Mouse (Mus musculus) cerebellum, adult 8-10 months (tissue): ENCODE results near the gene Adgrb3.

Experiments
- DNase-seq: peaks from one replicate; pipeline ENCODE4 v3.0.0; 2022

Adgrb3 gene

DNA sequence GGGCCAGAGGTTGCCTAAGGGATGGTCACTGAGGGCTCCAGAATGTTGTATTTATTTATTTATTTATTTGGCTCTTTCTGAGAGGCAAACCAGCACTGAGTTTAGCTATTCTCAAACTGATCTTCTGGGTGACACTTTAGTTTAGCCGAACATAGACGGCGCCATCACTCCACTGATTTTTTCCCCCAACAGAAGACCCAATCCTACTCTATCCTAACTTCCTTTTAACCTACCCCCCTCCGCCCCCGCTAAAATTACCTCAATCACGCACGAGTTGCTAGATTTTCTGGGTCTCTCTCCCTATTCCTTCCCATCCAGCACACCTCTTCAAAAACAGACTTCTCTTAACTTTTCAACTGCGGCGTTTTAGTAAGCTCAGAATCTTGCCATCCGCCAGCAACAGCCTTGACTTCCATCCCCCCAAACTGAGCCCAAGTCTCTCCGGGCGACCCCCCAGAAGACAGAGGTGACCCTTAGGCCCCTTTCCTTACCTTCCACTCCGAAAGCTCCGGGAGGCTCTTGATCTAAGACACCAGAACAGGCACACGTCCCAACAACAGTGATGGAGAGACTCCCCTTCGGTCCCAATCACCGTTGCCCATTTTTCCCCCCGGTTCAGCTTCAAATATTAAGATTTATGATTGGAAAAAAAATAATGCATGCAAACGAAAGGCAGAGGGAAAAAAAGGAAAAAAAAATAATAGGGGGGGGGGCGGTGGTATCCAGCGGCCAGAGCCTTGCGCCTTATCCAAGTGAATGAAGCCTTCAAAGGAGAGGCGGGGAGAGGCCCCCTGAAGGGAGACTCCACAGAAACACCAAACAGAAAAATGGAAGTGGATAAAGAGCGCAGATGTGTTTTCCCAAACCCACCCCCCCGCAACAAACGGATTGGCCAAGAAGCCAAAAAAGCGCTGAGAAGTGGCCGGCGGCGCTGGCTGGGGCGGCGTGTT is at the start of gene Adgrb3:
Gene Adgrb3, minus strand, starts transcription at position 737 of the 950 bp plus-strand sequence.
- DNase-seq = peak; percentile 33

DNA sequence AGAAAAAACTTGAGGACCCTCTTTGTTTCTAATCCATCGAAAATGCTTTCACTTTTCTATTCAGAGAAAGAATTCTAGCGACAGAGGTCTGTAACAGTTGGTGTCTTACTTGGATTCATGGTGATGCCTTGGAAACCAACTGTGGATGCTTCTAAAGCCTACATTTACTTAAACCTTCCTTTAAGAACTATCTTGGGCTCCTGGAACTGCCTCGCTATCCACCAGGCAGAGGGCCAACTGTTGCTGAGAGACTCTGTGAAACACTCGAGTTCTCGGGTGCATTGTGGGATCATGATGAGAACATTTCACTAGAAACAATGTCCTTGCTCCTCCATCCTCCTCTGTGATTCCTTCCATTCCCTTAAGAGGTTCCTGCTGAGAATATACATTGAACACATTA is 48.0 kb upstream of the Adgrb3 start:
- no peak for DNase-seq

DNA sequence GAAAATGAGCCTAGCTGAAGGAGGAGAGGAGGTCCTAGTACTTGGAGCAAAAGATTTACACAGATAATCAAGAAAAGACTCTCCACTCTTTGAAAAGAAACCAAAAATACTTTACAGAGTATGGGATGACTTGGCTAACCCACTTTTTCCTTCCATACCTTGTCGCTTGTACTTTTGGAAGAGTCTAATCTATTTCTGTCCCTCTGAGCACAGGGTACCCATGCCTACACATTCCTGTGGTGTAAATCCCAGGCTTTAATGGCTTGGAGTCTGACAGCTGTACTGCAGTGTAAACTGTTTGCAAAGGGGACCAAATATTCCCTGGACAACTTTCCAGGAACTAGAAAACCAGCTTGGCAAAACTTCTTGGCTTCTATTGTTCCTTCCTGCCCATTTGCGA is 28.0 kb upstream of the Adgrb3 start:
- no peak for DNase-seq

DNA sequence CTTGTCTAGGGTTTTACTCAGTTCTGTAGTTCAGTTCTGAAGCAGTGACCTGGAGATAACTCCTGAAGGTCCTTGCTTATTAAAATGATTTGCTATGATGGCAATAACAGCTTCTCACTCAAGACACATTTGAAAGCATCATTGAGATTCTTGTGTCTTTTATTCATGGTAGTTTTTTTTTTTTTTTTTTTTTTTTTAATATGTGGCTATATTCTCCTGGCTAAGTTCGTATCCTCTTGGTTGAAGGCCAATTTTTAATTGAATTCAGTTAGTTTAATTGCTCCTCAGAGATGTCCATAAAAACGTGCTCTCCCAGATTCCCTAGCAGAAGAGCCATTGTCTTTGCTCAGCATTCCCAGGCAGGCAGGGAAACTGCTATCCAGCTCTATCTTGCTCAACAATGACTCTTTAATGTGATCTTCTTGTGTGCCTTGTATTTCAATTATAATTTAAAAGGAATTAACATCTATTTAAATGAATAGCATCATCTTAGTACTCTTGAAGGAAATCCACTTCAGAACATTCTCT is 25.0 kb upstream of the Adgrb3 start:
- no peak for DNase-seq

DNA sequence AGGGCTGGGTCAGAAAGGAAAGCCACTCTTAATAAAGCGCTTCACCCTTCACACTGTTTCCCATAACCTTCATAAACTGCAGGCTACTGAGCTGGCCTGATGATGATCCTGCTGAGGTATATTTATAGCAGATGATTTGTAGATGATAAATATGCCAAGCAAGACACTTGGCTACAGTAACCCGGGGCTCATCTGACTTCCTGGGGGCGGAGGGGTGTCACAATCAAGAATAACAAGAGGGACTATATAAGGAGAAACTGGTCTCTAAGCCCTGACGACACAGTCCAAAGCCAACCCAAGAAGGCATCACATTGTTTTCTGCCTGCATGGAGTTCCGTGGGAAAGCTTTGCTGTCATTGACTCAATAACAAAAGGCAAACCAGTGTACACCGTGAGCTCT is 2.8 kb upstream of the Adgrb3 start:
- DNase-seq = no peak

DNA sequence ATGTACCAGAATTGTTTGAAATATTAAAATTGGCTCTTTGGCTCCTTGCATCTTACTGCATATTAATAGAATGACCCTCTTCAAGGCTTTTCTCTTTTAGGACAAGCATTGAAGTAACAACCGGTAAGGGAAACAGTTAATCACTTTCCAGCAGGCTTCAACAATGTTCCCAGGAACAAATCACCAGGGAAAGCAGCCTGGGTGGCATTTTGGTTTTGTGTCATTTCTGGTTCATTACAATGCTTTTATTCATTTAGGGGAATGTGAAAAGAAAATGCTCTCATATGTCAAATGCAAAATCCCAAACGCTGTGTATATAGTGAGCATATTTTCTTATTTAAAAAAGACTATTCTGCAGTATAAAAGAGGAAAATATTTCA is 2.0 kb upstream of the Adgrb3 start:
- DNase-seq = no peak

DNA sequence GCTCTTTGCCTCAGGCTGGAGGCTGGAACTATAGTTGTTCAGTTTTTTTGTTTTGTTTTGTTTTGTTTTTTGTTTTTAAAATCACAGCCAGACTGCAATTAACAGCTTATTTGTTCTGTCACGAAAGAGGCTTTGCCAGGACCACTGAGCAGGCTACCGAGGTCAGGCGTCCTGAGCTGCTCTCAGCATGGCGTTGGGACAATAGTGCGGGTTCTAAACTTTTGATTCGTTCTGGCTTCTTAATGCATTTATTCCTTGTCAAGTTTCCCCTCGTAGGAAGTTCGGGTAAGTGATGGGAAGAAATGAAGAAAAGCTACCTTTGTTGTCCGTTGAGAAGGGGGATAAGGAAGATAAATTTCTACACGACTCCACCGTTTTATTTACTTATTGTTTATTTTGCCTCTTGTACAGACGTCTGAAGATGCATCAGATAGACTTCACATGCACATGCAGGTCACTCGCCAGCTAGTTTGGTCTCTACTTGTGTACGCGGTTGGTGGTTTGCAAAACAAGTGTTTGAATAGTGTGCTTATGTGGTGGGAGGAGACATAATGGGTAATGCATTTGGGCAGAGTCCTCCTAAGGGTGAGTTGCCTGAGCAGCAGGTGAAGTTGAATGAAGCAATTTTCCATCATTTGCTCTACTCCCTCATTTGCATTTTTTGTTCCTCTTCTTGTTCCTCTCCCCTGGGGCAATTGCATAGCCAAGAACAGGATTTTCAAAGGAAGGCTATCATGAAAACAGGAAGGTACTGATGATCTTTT is 1.4 kb upstream of the Adgrb3 start:
- DNase-seq = no peak

DNA sequence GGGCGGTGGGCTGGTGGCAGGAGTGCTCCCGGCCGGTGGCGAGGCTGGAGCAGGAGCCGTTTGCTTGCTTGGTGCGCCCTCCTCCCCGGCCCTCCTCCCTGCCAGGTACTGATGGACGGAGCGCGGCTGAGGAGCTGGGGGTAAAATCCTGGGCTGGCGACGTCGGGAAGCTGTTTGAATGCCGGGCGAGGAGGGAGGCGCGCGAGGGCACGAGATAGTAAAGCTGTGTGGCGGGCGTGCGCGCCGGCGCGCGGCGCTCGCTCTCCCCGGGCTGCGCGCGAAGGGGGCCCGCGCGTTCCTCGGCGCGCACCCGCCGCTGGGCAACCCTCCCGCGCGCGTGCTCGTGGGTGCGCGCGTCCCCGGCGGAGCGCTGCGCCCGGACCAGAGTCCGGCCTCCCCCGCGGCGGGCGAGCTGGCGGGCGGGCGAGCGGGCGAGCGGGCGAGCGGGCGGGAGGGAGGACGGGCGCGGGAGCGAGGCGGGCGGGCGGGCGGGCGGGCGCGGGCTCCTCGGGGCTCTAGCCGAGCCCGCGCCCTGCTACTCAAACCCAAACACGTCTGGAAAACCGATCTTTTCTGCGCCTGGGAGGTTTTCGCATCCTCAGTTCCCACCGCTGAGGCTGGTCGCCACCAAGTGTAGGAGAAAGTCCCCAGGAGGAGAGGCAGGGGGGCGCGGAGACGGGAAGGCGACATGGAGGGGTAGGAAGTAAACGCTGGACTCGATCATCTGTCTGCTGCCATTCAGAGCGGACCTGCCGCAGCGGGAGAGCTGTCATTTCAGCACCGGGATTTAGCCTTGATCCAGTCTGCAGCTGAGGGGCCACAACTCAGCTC is 629 bp upstream of the Adgrb3 start:
- DNase-seq = peak; percentile 84

DNA sequence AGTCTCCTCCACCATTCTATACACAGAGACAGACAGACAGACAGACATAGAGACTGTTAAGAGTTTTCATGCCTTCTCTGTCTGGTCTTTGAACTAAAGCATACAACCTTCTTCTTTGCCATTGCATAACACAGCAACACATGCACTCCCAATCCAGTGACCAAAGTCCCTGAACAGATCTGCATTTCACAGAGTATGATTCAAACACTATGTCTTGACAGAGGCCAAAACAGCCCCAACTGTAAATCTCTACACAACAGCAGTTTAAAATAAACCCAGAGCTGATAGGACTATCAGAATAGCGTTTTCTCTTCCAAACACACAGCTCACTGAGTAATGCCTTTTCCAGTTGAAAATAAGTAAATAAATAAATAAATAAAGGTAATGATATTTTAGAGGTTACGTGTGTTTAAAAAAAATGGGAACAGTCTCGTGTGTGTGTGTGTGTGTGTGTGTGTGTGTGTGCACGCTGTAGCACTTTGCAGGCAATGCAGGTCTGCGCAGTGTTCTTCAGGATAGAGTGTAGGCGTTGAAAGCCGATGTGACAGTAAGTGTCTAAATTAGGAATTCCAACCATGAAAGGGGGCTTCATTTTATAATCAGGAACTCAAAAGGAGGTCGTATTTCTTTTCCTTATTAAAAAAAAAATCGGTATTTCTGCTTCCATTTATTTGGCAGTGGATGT is 1.3 kb downstream of the Adgrb3 start:
- DNase-seq = no peak

DNA sequence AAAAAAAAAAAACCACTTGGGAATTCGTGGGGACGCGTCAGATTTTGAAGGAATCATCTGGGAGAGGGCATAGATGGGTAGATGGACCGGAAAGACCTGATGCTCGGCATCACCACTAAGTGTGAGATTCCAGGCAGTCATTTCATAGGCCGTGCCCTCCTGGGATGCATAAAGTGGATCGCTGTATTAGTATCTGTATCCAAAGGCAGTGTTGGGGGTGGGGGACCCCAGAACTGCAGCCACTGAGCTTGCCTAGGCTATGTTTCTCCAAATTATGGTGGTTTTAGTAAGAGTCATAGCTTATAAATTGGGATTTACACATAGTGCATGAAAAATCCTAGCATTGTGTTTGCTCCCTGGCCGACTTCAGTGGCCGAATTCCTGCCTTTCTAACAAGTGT is 2.1 kb downstream of the Adgrb3 start:
- peak; percentile 39 for DNase-seq

DNA sequence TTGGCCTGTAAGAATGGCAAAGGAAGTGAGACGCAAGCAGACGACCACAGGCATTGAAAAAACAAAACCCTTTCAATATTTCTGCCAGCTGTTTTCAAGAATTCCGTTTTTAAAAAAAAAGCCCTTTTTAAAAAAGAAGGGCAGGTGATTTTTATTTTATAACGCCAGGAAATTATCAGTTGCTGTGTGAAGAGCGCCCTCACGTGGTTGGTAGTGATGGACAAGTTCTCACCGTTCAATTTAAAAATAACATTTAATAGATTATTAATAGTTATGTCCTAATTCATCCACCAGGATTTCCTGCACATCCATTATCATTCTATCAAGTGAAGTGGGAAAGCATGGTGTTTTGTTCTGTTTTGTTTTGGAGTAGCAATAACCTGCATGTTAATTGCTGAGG is 2.7 kb downstream of the Adgrb3 start:
- peak; percentile 79 for DNase-seq

DNA sequence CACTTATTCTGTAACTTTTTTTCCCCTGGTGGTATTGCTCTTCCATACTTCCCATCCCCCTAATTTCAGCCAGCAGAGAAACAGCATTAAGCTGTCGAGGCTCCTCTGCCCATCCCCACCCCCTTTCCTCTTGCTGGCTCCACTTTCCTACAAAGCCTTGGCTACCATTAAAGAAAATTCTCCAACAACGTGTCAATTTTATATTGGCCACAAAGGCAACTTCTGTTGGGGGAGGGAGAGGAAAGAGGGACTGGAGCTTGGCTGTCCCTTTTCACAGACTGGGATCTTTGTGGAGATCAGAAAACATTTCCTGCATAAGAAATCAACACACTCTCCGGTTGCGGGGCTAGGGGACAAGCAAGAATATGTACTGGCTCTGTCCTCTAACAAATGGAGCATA is 4.9 kb downstream of the Adgrb3 start:
- DNase-seq = peak; percentile 29

DNA sequence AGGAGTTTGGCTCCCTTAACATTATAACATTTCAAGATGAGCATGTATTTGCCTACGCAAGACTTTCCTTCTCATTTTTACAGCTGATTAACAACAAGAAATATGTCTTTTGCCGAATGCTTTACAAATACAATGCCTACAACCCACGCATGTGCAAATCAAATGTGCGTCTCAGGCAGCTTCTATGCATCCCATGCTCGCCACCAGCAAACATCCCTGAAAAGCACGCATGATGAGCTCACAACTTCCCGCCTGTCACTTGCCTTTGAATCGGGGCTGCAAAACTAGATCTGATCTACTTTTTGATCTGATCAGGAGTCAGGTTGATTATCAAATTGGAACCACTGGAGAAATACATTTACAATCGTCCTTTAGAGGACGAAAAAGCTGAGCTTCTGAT is 5.5 kb downstream of the Adgrb3 start:
- no peak for DNase-seq

DNA sequence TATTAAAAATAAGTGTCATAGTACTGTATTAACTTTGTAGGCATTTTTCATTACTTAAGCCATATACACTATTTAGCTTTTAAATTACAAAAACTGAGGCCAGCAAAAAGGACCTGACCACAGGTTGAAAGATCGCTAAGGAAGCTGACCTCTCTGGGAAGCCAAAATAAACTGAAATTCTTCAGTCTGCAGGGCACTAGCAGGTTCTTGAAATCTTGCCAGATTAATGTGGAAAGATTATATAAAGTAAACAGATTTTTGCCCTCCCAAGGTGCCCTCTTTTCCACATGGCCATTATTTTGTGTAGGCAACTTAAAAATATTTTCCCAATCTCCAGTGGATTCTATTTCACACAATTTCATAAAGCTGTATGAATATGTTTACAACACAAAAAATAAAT is 14.0 kb downstream of the Adgrb3 start:
- DNase-seq = no peak

DNA sequence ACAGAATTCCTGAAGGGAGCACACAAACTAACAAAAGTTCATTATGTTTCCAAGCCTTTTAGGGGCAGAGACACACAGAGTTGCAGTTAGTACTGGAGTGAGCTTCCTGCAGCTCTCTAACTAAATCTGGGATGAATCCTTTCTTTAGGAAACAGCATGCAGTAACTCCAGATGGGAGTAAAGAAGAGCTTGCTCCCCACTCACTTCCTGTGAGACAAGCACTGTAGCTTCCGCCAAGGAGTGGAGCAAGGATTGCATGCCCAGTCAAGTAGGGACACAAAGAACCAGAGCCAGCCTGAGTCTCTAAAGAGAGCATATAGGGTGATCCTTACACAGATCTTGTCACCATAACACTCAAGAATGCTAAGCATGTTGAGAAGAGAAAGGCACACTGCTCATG is 50.7 kb downstream of the Adgrb3 start:
- no peak for DNase-seq

DNA sequence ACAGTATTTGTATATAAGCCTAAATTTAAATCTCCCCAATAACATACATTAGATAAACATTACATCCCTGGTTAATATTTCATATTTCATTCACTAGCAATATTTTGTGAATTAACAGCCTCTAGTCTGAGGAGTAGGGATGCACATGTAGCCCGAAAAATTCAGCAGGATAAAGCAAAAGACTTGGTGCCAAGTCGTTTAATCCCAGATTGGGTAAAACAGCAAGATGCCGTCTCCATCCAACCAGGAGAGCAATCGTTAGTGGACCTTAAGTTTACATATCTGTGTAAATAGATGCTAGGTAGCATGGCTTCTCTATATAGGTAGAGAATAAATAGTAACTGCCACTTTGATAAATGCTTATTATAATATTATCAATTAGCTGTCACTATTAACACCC is 52.0 kb downstream of the Adgrb3 start:
- no peak for DNase-seq

DNA sequence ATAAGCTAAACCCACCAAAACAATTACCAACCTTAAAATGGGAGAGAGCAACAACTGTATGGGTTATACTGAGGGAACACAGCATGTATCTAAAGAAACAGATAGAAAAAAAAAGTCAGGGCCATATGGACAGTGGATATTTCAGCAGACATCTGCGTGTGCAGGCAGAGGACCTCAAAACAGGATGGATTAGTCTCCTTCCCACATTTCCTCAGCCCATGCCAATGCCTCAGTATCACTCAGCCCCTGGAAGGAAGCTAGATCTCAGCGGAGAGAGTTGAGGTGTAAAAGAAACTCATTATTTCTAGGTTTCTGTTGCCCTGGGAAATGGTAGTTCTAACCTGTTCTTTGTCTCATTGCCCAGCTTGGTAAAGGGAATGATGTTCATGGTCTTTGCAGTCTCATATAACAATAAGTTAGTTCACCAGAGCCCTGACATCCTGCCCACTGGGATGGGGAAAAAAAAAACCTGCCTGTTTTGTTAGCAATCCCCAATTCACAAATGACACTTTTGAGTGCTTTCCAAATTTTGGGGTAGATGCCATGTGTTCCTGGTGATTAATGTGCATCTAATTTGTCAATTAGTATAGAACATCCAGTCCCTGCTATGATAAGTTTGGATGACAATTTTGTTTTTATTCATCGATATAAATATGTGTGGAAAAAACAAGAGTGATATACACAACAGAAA is 53.9 kb downstream of the Adgrb3 start:
- DNase-seq = no peak

DNA sequence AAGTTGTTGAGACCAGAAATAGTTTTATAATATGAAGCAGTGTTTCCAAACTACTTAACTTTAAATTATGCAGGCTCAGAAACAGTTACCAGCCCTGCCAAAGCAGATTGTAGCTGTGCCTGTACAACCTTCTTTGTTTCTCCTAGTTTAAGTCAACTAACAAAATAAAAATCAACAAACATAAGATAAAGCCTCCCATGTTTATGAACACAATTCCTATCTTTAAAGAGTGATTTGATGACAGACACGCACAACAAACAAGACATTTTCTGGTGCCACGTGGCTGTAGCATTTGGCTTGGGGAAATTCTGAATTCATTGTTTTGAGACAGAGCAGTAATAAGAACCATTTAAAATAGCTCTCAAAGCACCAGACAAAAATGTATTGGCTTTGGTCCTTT is 60.5 kb downstream of the Adgrb3 start:
- DNase-seq = no peak

DNA sequence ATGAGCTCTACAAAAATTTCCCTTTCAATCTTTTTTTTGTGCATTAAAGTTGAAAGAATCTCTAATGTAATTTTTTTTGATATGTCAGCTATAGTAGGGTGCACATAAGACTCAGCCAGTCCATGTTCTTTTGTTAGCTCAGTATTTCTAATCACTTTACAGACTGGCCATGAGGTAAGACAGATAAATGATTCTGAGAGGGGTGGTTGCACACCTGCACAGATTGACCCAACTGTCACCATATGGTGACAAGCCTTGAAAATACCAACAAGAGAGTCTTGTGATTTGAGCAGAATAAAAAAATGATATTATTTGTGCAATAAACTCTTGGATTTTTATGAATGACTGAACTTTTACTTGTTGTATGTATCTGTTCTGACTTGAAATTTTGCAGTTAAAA is 74.2 kb downstream of the Adgrb3 start:
- DNase-seq = no peak

DNA sequence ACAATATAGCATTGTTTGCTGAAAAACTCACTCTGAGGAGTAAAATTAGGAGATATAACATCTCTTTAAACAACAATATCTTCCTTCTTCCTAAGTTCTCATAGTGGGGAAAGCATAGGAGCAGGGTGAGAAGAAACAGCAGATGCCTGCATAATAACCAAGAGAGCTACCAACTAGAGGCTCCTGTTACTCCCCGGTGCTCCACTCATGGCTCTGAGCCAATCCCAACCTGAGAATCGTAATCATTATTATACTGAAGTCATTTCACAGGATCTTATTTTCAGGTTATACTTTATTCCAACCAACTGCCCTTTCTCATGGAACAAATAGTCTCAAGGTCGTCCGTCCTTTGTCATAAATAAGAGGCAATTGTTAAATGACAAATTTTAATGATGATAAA is 75.0 kb downstream of the Adgrb3 start:
- peak; percentile 51 for DNase-seq

DNA sequence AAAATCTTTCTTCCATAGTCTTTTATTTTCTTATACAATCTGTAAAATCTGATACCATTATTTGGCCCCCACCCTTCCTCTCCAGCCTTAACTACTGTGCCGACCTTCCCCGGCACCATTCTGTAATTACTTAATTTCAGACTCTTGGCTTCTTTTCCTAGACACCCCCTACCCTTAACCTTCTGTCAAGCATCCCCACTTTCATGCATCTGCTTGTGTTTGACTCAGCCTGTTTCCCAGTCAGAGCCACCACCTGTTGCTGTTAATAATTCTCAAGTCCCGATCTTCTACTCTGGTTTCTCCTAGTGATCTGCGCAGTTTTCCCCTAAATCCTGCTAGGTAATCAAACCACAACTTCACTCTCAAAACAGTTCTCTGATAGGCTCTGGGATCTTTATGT is 83.9 kb downstream of the Adgrb3 start:
- no peak for DNase-seq

DNA sequence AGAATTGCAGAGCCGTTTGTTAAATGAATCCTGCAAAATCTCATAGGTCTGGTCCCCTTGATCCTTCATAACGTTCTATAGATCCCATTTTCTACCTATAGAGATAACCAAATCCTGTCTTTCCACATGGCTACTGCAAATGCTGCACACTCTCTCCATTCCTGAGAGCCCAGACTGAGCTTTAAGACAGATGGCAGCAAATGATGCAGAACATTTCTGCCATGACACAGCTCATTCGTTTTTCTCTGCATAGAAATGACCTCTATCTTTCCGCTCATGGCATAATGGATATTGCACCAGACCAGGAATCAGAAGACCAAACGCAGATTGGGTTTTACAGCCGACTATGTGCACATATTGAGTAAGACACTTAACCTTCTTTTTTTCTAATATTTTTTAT is 84.8 kb downstream of the Adgrb3 start:
- peak; percentile 29 for DNase-seq
